Mouse (Mus musculus): ENCODE data around the gene Rap1b.

Rap1b gene

DNA sequence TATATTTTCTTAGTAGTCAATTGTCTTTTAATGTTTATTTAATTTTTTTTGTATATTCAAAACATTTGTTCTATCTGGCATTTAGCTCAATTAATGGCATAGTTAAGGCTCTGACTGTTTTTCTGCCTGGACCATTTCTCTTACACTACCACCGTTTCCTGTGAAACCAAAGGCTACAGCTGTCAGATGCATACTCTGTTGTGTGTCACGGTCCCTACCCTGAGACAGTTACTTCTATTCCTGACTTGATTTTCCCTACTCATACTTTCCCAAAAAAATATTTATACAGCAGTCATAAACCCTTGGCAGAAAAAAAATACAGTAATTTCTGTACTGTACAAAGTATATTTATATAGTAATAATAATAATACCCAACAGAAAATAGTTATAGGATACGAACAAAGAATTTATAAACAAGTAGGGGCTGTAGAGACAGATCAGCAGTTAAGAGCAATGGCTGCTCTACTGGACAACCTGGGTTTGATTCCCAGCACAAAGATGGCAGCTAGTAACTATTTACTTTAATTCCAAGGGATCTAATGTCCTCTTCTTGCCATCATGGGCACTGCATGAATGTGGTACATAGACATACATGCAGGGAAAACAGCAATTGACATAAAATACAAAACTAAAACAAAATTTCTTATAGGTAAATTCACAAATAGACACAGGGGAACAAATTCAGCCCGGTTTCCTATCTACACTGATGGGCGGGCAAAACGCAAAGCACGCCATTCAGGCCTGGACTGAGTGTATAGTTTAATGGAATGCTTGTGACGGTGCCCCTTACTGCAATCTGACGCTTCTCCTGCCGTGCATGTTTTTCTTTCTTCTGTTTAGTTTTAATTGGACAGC, 78.3 kb downstream of the Rap1b start:
- DNase-seq: no peak

- no peak for DNase-seq
Measured at GRCm38 (mm10) chr10:117766896-117767160, 79.0 kb downstream of the Rap1b start.

- no peak for DNase-seq
Measured at GRCm38 (mm10) chr10:117766111-117766895, 79.5 kb downstream of the Rap1b start.

GRCm38 (mm10) chr10:117765116-117765894, 80.5 kb downstream of the Rap1b start:
- DNase-seq: no peak

GRCm38 (mm10) chr10:117764598-117764997, 81.2 kb downstream of the Rap1b start:
- no peak for DNase-seq

Measured in thymus, postnatal 36 days (tissue).